Mouse (Mus musculus) G1E (cell line): Measurements from ENCODE around the gene Nubp1.

ENCODE experiments used
- CTCF ChIP-seq: IDR thresholded peaks from 2 replicates; pipeline ENCODE4 v1.5.1; 2012; ENCODE audit warnings: low read depth, low read length, inconsistent platforms, mixed read lengths
- GATA1 ChIP-seq: IDR thresholded peaks from 2 replicates; pipeline ENCODE4 v1.6.1; 2012; ENCODE audit warnings: borderline replicate concordance, low read length, inconsistent platforms, mixed read lengths
- GATA2 ChIP-seq: IDR thresholded peaks from 2 replicates; pipeline ENCODE4 v1.6.1; 2012; ENCODE audit warnings: low read depth, low read length, inconsistent platforms, borderline replicate concordance
- POLR2AphosphoS5 ChIP-seq: IDR thresholded peaks from 2 replicates; pipeline ENCODE4 v1.6.1; 2012; ENCODE audit warnings: low read depth, low read length, inconsistent platforms; ENCODE audit not compliant: insufficient replicate concordance
- TAL1 ChIP-seq: conservative IDR thresholded peaks from 2 replicates; pipeline ENCODE4 v1.6.1; 2012; ENCODE audit warnings: low read depth, low read length, inconsistent platforms, mixed read lengths

DNA sequence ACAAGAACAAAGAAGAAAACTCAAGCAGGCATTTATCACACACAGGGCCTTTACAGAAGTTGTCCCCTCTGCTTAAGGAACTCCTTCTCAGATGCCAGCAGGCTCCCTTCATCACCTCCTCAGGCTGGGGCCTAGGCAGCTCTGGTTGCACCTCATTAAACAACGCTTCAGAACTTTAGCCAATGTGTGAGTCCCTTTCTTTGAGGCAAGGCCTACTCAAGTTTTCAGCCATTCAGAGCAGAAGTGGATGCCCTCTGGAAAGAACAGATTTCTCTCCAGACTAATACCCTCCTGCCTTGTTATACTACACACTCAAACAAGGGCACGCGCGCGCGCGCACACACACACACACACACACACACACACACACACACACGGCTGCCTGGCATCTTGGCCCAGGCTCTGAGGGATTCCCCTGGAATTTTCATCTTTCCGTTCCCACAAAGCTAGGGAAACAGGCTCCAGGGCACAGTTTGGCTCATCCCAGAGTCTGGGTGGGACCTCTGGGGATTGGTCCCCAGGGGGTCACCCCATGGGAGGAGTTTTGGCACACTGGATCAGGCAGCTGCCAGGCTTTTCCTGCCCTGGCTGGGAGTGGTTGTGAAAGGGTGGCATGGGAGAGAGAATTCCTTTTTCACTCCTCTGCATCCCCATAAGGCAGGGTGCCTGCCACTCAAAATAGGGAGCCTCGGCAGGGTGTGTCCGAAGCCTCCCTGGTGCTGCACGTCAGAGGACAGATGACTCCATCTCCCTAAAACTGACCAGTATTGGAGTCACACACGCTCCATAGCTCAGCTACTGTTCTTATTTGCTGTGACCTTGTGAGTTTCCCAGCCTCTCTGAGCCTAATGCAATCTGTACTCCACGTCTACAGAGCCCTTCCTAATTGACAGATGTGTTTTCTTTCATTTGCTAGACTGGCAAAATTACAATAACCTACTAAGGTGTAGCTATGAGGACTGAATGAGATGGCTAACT lies 45.2 kb upstream of the Nubp1 start:
- no peak for TF ChIP-seq CTCF
- no peak for TF ChIP-seq TAL1
- no peak for TF ChIP-seq POLR2AphosphoS5
- no peak for TF ChIP-seq GATA1
- TF ChIP-seq GATA2 = no peak
